Mouse (Mus musculus) frontal cortex, postnatal 14 days (tissue): ENCODE results near the gene Efhc1.

Experiments used
- DNase-seq, 2 experiments: peaks; one replicate each; pipeline ENCODE4 v3.0.0; 2022; ENCODE audit warnings: low spot score in 2 of 2

The Efhc1 gene

GRCm38 (mm10) chr1:20943016-20943415 is 8.4 kb upstream of the Efhc1 start:
- no peak for DNase-seq

DNA sequence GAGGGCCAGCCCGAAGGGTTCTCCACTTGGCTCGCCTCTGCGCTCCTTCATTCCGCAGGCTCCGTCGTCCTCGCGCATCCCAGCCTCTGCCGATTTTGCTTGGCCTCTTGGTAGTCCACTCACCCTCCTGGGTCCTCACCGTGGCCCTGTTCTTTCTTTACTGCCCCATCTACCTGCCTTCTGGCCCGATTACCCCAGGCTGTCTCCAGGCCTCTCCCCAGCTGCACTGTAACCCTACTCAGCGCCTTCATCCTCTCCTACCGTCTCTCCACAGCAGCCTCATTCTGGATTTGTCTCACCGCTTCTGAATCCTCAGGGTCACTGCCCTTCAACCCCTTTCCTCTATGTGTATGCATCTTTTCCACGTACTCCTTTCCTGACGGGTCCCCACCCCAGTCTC is 373 bp downstream of the Efhc1 start:
- no peak for DNase-seq

GRCm38 (mm10) chr1:20954876-20955275 is 3.5 kb downstream of the Efhc1 start:
- DNase-seq = no peak

DNA sequence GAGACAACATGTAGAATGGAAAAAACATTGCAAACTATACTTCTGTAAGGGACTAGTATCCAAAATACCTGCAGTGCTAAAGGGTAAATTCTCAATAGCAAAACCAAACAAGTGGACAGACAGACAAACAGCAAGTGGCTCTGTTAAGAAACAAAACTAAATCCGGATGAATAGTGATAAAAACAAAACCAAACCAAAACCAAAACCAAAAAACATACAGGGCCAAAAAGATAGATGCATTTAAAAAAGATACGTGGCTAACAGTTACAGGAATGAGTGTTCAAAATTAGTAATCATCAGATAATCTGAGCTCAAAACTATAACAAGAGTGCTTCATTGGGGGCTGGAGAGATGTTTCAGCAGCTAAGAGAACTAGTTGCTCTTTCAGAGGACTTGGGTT is 18.2 kb downstream of the Efhc1 start:
- no peak for DNase-seq

- DNase-seq = no peak
Measured at GRCm38 (mm10) chr1:20973389-20973788, 22.0 kb downstream of the Efhc1 start.

DNA sequence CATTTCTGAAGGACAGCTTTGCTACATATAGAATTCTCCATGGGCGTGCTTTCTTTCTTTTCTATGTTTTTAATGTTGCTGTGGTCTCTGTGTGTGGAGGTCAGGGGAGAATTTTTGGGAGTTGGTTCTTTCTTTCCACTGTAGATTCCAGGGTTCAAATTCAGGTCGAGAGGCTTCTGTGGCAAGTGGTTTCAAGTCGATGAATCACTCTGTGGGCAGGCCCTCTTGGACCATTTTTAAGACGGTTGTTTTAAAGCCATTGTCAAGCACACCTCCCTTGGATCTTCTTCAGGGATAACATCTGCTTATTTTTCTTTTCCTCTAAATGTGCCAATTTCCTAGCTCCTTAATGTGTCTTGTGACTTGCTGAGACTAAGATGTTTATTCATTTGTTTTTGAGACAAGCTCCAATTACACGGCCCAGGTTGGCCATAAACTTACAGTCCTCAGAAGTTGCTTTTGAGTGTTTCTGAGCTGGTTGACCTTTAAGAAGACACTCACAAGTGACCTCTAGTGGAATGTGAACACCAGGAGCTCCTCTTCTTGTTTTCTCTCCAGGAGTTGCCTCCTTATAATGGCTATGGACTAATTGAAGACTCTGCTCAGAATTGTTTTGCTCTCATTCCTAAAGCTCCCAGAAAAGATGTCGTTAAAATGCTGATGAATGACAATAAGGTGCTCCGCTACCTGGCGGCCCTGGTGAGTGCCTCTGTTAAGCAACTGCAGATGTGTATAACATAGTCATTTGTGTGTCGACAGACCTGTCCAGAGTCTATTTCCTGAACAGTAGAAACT is 23.1 kb downstream of the Efhc1 start:
- no peak for DNase-seq

DNA sequence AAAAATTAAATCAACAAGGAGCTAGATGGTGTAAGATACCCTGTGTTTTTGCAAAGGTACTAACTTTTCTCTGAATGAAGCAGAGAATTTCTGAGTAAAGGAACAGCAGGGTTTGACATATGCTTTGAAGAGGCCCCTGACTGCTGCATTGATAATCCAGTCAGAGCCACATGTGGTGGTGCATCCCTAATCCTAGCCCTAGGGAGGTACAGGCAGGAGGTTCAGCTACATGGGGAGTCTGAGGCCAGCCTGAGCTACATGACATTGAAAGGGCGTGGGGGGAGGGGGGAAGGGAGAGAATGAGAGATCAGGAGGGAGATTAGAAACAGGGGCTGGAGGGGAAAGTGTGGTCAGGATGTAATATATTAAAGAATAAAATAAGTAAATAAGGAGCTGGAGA is 29.1 kb downstream of the Efhc1 start:
- no peak for DNase-seq

DNA sequence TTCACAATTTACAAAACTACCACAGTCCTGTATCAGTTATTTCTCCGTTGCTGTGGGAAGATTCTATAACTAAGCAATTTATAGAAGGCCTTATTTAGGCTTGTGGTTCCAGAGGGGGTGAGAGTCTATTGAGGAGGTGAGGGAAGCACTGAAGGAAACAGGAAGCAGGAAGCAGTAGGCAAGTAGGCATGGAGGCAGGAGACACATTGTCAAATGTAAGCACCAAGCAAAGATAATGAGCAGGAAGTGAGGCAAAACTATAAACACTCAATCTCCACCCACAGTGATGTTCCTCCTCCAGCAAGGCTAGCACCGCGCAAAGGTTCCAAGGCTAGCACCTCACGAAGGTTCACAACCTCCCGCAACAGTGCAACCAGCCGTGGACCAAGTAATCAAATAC is 30.3 kb downstream of the Efhc1 start:
- no peak for DNase-seq

DNA sequence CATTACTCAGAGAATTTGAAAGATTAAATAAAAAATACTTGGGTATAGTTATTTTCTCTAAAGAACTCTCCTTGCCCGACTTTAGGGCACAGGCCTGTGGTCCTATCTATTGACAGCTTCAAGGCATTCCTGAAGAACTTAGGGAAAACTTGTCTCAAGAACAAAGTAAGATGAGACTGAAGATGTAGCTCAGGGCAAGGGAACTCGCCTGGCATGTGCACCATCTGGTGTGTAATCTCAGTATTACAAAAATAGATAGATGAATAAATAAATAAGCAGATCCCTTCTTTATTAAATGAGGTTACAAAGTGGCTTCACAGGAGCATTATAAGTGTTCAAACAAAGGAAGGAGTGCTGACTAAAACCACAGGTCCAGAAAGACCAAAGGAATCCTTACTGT is 32.7 kb downstream of the Efhc1 start:
- DNase-seq = no peak

GRCm38 (mm10) chr1:20984582-20984981 is 33.2 kb downstream of the Efhc1 start:
- no peak for DNase-seq

GRCm38 (mm10) chr1:20986378-20987056 is 35.1 kb downstream of the Efhc1 start:
- DNase-seq = no peak

DNA sequence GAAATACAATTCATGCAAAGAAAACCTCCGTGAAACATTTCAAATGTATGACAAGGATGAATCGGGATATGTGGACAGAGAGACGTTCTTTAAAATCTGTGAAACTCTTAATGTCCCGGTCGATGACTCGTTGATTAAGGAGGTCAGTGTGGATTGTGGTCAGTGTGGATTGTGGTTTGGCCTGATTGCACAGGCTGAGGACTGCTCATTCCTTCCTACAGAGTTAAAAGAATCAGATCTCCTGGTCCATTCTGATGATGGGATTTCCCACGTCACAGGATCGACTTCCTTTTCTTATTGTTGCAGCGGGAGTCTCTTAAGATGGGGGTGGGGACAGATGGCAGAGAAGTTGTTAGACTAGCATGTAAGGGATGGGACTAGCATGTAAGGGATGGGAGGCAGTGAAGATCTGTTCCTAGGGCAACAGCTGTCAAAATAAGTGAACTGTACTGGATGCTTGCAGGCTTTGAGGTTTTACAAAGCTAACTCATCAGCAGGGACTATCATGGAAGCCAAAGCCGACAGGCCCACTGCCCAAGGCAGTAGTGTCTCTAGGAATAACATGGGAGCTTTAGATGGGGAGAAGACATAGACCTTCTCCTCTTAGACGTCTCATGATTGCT is 38.1 kb downstream of the Efhc1 start:
- no peak for DNase-seq

GRCm38 (mm10) chr1:20993690-20994089 is 42.3 kb downstream of the Efhc1 start:
- no peak for DNase-seq

DNA sequence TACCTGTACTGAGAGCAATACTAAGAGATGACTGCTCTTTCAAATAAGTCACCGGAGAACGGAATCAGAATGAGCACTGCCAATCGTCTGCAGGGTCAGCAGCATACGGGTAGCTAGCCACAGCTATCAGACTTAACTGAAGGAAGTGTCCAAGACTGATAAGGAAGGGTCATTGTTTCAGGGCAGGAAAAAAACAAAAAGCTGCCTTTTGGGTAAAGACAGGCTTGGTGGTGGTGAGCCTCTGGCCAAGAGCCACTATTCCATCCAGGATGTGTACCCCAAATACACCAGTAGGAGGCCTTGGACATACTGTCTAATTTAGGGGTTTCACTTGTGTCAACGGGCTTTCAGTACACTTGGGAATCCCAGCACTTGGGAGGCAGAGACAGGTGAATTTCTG is 42.9 kb downstream of the Efhc1 start:
- no peak for DNase-seq

GRCm38 (mm10) chr1:20995331-20995986 is 44.0 kb downstream of the Efhc1 start:
- no peak for DNase-seq

DNA sequence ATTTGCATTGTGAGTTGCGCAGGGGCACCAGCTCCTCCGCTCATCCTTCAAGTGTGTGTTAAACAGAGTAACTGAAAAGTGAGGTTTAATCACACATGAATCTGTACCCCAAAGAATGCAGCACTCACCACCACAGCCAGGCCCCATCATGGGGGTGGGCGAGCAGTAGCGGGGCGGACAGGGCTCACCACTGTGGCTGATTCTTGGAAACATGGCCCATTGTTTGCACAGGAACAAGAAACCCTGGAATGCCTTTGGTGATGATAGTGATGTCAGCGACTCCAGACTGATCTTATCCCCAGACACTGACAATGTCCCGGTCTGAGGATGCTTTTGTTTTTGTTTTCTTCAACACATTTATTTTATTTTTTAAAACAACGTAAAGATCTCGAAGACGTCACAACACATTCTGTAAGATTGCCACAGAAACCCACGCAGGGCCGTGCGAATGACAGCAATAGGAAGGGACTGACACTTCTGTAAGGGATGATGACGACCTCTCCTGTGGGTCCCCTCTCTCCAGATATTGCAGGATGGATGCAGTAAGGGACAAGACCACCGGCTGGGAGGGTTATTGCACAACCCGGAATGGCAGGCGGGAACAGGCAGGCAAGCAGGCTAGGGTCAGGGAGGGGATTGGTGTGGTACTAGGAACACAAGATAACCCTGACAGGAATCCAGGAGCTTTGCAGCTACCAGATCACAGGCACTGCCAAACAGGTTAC is 45.3 kb downstream of the Efhc1 start:
- DNase-seq = no peak

- no peak for DNase-seq
Measured at GRCm38 (mm10) chr1:20997328-20997689, 45.9 kb downstream of the Efhc1 start.

DNA sequence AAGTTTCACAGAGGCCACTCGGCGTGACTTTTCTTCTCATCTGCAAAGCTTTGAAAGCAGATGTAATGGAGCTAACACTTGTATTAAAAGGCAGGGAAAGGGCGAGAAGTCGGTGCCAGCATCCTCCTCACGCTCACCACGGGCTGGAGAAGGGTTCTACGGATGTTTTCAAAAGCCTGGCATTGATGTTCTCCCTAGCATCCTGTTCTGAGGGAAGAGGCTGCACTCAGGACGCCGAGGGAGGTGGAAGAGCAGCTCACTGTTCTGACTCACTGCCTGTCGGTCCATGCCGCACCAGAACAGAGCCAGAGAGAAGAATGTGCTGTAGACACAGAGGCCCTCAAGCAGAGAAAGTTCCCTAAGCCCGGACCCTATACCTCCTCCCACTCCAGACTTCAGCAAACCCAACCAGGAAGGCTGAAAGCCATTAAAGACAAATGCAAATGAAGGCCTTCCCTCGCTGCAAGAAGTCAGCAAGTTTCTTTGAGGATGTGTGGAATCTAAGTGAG is 46.5 kb downstream of the Efhc1 start:
- DNase-seq = no peak

DNA sequence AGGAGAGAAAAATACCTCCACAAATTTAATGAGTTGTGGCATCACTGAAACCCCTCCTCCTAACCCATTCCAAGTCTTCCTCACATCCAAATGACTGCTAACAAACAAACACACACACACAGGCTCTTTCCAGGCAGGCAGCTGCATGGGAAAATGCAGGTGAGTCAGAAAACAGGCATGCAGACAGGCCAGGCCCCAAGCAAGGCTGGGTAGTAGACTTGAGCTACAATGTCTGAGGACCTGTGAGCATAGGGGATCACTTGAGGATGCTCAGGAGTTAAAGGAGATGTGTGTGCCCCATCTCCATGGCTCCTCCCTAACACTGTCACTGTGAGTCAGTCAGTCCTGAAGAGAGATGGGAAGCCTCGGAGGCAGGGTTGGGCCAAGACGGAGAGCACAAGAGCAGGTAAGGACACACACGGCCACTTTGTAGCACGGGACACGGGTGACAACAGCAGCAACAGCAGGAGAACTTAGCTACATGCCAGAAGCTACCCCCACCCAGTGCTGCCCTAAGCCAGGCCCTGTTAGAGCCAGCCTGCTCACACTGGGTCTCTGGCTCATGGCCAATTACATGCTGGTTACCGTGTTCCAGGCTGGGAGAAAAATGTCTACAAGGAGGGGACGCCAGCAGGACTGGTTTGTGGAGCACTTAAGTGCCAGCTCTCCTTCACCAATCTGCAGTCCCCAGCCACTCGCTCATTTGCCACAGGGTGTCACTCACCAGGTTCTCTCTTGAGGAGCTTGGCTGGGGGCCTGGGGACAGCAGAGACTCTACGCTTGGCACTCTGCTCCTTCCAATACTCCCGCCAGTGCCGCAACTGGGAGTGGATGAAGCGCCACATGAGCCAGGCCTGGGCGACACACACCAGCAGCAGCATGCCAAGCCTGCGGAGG is 51.1 kb downstream of the Efhc1 start:
- DNase-seq = no peak

GRCm38 (mm10) chr1:21004596-21004995 is 53.2 kb downstream of the Efhc1 start:
- DNase-seq = no peak

DNA sequence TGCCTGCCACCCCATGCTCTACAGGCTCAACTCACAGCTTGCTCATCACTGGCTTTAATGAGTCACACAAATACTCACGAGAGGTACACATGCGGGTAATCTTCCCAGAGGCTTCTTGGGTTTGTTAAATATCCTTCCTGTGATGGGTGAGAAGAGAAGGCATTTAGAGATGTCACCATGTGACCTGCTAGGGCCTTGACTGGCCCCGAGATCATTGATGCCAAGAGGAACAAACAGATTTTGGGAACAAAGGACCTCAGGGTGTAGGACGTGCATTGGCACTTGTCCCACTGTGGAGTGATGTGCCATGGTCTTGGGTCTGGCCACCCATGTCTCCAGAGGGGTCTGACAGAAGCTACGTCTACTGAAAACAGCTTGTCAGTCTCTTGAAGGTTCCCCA is 55.3 kb downstream of the Efhc1 start:
- DNase-seq = no peak
